In the genomic region with DNA sequence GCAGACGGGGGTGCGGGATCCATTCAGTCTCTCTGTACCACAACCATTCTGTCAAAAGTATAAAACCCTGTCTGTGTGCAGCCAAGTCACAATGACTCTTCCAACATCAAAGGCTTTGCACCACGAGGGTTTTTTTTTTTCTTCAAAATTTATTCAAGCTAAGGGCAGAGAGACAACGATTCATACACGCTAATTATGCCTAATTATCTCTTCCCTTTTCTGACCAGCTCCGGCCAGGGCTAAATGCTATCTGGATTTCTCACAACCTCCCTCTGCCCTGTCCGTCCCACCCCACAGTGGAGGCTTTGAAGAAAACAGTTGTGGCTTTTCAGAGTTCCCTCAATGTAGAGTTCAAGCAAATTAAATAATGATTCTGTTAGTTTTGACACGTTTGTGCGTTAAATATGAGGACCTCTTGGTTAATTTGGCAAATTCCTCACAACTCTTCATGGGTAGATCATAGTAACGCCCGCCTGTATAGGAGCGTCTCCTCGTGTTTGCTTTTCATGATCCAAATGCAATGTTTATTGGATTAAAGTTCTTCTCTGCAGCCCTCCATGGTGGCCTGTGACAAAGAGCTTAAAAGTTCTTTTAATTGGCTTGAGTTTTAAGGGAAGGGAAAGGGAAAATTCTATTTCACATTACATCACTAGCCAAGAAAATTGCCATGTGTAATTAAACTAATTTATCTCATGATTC, we compare ENCODE assay signal across 27 mouse cellular contexts.
DNase-seq lines count a peak whose midpoint lies in the region; ATAC-seq and TF ChIP-seq lines count a peak whose summit lies in the region.
"Had no signal": no experiment of that assay in that cellular context is flagged by ENCODE, and none has a peak within 500 bp of the region (broad histone marks: within the 10 kb centered on the region; RNA-seq: fewer than 3 reads in every experiment).

No protein-coding gene starts in this region.

- peak overlapping the region; percentile 16; the same call in 1 of the 2 replicates for H3K4me3 ChIP-seq in forebrain, embryonic 10.5 days
- no peak overlapping the region for H3K4me3 ChIP-seq in forebrain, embryonic 15.5 days
- no peak overlapping the region for H3K4me3 ChIP-seq in layer of hippocampus, adult 2 months
- H3K4me3 ChIP-seq in midbrain, embryonic 14.5 days (replicated peaks; ENCODE audit: low read depth, low read length) = no peak overlapping the region
- H3K4me3 ChIP-seq: embryonic facial prominence, embryonic 12.5 days; erythroblast, embryonic 14.5 days; hindbrain, embryonic 12.5 days; neural tube, embryonic 13.5 days; stomach, embryonic 15.5 days had no signal

- ATAC-seq in forebrain, embryonic 15.5 days (replicated peaks) = no peak
- ATAC-seq in midbrain, embryonic 14.5 days (ENCODE audit: low FRiP score, low TSS enrichment) = no peak
- ATAC-seq: activated CD4-positive, CD25-positive, alpha-beta regulatory T cell, adult 4 months; CD4-positive, CD25-positive, alpha-beta regulatory T cell, adult 4 months; inflammation-experienced regulatory T-cells, adult 6 months had no signal

- H3K4me2 ChIP-seq in forebrain, embryonic 15.5 days (replicated peaks) = no peak overlapping the region
- H3K4me2 ChIP-seq in midbrain, embryonic 14.5 days (ENCODE audit: low read length) = no peak overlapping the region
- H3K4me2 ChIP-seq: embryonic facial prominence, embryonic 12.5 days; hindbrain, embryonic 12.5 days; neural tube, embryonic 13.5 days; stomach, embryonic 15.5 days had no signal

- H3K27ac ChIP-seq in forebrain, embryonic 10.5 days = no peak overlapping the region
- H3K27ac ChIP-seq in forebrain, embryonic 15.5 days (replicated peaks) = no peak overlapping the region
- H3K27ac ChIP-seq in layer of hippocampus, adult 2 months = peak overlapping the region; percentile 59
- no peak overlapping the region for H3K27ac ChIP-seq in midbrain, embryonic 14.5 days (replicated peaks; ENCODE audit: low read depth, low read length)
- H3K27ac ChIP-seq: embryonic facial prominence, embryonic 12.5 days; hindbrain, embryonic 12.5 days; neural tube, embryonic 13.5 days; stomach, embryonic 15.5 days had no signal

- DNase-seq in forebrain, embryonic 10.5 days (ENCODE audit: extremely low spot score, low spot score) = peak; percentile 34
- peak in 1 of 2 experiments; percentile 5 for DNase-seq in layer of hippocampus, adult 2 months (ENCODE audit: low spot score in 2 of 2)
- DNase-seq in layer of hippocampus, postnatal 10 days (ENCODE audit: low spot score in 2 of 2) = no peak
- DNase-seq in embryo, embryonic 9.5 days (ENCODE audit: extremely low spot score) = peak; percentile 17
- peak; percentile 26 for DNase-seq in midbrain, embryonic 14.5 days
- no peak for DNase-seq in cerebellum, adult 8-10 months
- DNase-seq in left cerebral cortex, postnatal 36 days (ENCODE audit: low spot score in 2 of 2) = no peak
- DNase-seq: adrenal gland, postnatal 14 days; cerebellum, adult 11 months; cerebellum, postnatal 25 days; gastrocnemius, postnatal 25 days; heart, postnatal 10 days; kidney, adult 2 months; left cerebral cortex, postnatal 4 days; liver; lung, postnatal 10 days; right cerebral cortex, postnatal 25 days; thymus, adult 18-20 months had no signal

- H3K9ac ChIP-seq in forebrain, embryonic 15.5 days (replicated peaks) = no peak overlapping the region
- no peak overlapping the region for H3K9ac ChIP-seq in midbrain, embryonic 14.5 days (replicated peaks; ENCODE audit: low read length)
- H3K9ac ChIP-seq: embryonic facial prominence, embryonic 12.5 days; hindbrain, embryonic 12.5 days; neural tube, embryonic 13.5 days; stomach, embryonic 15.5 days had no signal

- H3K27me3 ChIP-seq in forebrain, embryonic 10.5 days (ENCODE audit: poor library complexity, severe bottlenecking) = peaks cover 50% of the 10 kb centered on the region
- no peaks in the 10 kb centered on the region for H3K27me3 ChIP-seq in forebrain, embryonic 15.5 days
- H3K27me3 ChIP-seq in midbrain, embryonic 14.5 days (ENCODE audit: control insufficient read depth, insufficient read depth, low read length) = no peaks in the 10 kb centered on the region
- H3K27me3 ChIP-seq: embryonic facial prominence, embryonic 12.5 days; hindbrain, embryonic 12.5 days; neural tube, embryonic 13.5 days; stomach, embryonic 15.5 days had no signal

- H3K9me3 ChIP-seq in forebrain, embryonic 10.5 days = no peaks in the 10 kb centered on the region
- H3K9me3 ChIP-seq in forebrain, embryonic 15.5 days = no peaks in the 10 kb centered on the region
- no peaks in the 10 kb centered on the region for H3K9me3 ChIP-seq in midbrain, embryonic 14.5 days (ENCODE audit: control insufficient read depth, low read length)
- H3K9me3 ChIP-seq: embryonic facial prominence, embryonic 12.5 days; hindbrain, embryonic 12.5 days; neural tube, embryonic 13.5 days; stomach, embryonic 15.5 days had no signal

- H3K36me3 ChIP-seq in forebrain, embryonic 10.5 days (replicated peaks) = no peaks in the 10 kb centered on the region
- no peaks in the 10 kb centered on the region for H3K36me3 ChIP-seq in forebrain, embryonic 15.5 days
- H3K36me3 ChIP-seq in midbrain, embryonic 14.5 days (ENCODE audit: control insufficient read depth, insufficient read depth, low read length) = no peaks in the 10 kb centered on the region
- H3K36me3 ChIP-seq: embryonic facial prominence, embryonic 12.5 days; hindbrain, embryonic 12.5 days; neural tube, embryonic 13.5 days; stomach, embryonic 15.5 days had no signal

- peaks cover 33% of the 10 kb centered on the region for H3K4me1 ChIP-seq in forebrain, embryonic 10.5 days
- peaks cover 19% of the 10 kb centered on the region for H3K4me1 ChIP-seq in forebrain, embryonic 15.5 days
- H3K4me1 ChIP-seq in midbrain, embryonic 14.5 days (ENCODE audit: control insufficient read depth, insufficient read depth, low read length) = 0 out of 2 replicates have a peak, but pooled peaks cover 7% of the 10 kb centered on the region
- H3K4me1 ChIP-seq: neural tube, embryonic 13.5 days; stomach, embryonic 15.5 days had no signal

- 28% methylated on average over 13 of the region's 13 CpGs for WGBS in forebrain, embryonic 10.5 days
- 3% methylated on average over 13 of the region's 13 CpGs for WGBS in forebrain, embryonic 15.5 days
- WGBS in midbrain, embryonic 14.5 days = 17% methylated on average over 13 of the region's 13 CpGs

- intact Hi-C loops in left cerebral cortex, postnatal 36 days (cut with DNase I) = no loop called here

- no peak for TF ChIP-seq CTCF in layer of hippocampus, adult 2 months (conservative IDR thresholded peaks at IDR 0.05)

Comparison
In these comparisons a context has a peak if more than half of its experiments do, and no peak if none do; other contexts are left out.
1. DNase-seq: peak in forebrain, embryonic 10.5 days (single experiment), embryo, embryonic 9.5 days (single experiment) and midbrain, embryonic 14.5 days (single experiment); none in layer of hippocampus, postnatal 10 days (0 of 2), cerebellum, adult 8-10 months (single experiment) and left cerebral cortex, postnatal 36 days (0 of 2).